Mouse (Mus musculus): ENCODE data around the gene Eaf2. TPM values are rescaled to one million over a fixed set of nuclear protein-coding genes. Genes with fewer than 3 reads are reported as not detected.

The Eaf2 gene
- 0.82 and 1.2 TPM in 2 replicates for polyA plus RNA-seq (2015; fragmentation: Nextera tagmentation; extraction: Ambion mirVana)

DNA sequence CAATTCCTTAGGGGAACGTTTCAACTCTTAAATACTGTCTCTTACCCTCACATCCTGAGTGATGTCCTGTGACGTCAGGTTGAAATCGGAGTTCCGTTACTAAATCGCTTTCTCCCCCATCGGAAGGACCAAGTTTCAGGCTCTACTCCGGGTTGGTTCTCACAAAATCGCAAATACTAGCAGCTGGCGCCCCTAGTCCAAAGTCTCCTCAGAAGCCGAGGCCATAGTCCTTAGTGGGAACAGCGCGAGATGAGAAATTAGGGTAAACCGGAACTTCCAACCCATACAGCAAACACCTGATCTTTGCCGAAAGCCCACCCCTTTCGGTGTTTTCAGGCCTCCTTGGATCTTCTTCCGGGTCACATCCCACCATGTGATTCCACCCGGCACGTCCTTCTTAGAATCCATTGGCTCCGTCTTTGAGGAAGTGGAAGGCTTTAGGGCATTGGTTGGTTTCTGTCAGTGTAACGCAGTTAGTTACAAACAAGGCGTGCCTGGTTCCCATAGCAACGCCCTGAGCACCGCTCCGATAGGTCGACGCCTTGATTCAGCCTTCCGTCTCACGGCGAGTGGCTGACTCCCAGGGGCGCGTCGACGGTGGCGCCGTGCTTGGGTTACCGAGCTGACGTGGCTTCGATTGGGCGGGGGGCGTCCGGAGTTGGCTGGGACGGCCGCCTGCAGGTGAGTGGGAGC lies at the start of gene Eaf2, which contains the start of gene Golgb1:
Gene Eaf2, minus strand, starts transcription at position 421 of the 693 bp plus-strand sequence.
Gene Golgb1, plus strand, starts transcription at position 558 of the 693 bp plus-strand sequence.

GRCm38 (mm10) chr16:36828054-36828786 lies 46.6 kb downstream of the Eaf2 start, which contains the start of gene Iqcb1:
Iqcb1 (plus strand) TSS chr16:36828385.

GRCm38 (mm10) chr16:36784594-36785313 lies 90.0 kb downstream of the Eaf2 start, which contains the start of gene Slc15a2:
Slc15a2 (minus strand) TSS chr16:36784962.

Other genes starting within 250 kb of the Eaf2 start
- gene Cd86, start 208.9 kb downstream of the Eaf2 start, polyA plus RNA-seq (2015; fragmentation: Nextera tagmentation; extraction: Ambion mirVana) = 6.7 and 8.8 TPM in 2 replicates
- 0.14 and 0.25 TPM in 2 replicates for gene Ildr1, start 181.0 kb downstream of the Eaf2 start, polyA plus RNA-seq (2015; fragmentation: Nextera tagmentation; extraction: Ambion mirVana)
- 0.25 and 6.1 TPM in 2 replicates for gene Slc15a2, start 90.0 kb downstream of the Eaf2 start, polyA plus RNA-seq (2015; fragmentation: Nextera tagmentation; extraction: Ambion mirVana)
- 9.8 and 10.5 TPM in 2 replicates for gene Iqcb1, start 46.6 kb downstream of the Eaf2 start, polyA plus RNA-seq (2015; fragmentation: Nextera tagmentation; extraction: Ambion mirVana)
- gene Golgb1, start 137 bp upstream of the Eaf2 start, polyA plus RNA-seq (2015; fragmentation: Nextera tagmentation; extraction: Ambion mirVana) = 48.0 and 61.6 TPM in 2 replicates
- 34.7 and 48.3 TPM in 2 replicates for gene Hcls1, start 60.0 kb upstream of the Eaf2 start, polyA plus RNA-seq (2015; fragmentation: Nextera tagmentation; extraction: Ambion mirVana)
- 0.05 TPM in 1 of 2 replicates, not detected in the other for gene Fbxo40, start 115.5 kb upstream of the Eaf2 start, polyA plus RNA-seq (2015; fragmentation: Nextera tagmentation; extraction: Ambion mirVana)
- 10.9 and 11.4 TPM in 2 replicates for gene Polq, start 136.8 kb upstream of the Eaf2 start, polyA plus RNA-seq (2015; fragmentation: Nextera tagmentation; extraction: Ambion mirVana)

All from spleen, postnatal 0 days (tissue).